Mouse (Mus musculus) forebrain, embryonic 12.5 days (tissue): ENCODE measurements at regions not wholly inside any gene's neighbourhood (a gene's known extent, or its start where the extent isn't known, plus 50 kb on each side); places are given as distances from the start of the nearest gene placed in this dataset.

Source experiments
- ATAC-seq: fragments of 200-750 bp; cut with Nextera tagmentation; 2 replicates; pipeline ENCODE4 v1.8.0; 2017; ENCODE audit warnings: moderate TSS enrichment; ENCODE audit not compliant: low FRiP score
- H3K27ac ChIP-seq: fragments of 300-500 bp; sonication (generic); 2 replicates; pipeline ENCODE4 v1.5.1; 2016; ENCODE audit warnings: mild to moderate bottlenecking
- H3K27me3 ChIP-seq: fragments of 300-500 bp; sonication (generic); 2 replicates; pipeline ENCODE4 v1.6.1; 2016; ENCODE audit warnings: mild to moderate bottlenecking
- H3K36me3 ChIP-seq: fragments of 300-500 bp; sonication (generic); replicated peaks from 2 replicates; pipeline ENCODE4 v1.6.1; 2016; ENCODE audit warnings: mild to moderate bottlenecking
- H3K4me1 ChIP-seq: fragments of 300-500 bp; sonication (generic); 2 replicates; pipeline ENCODE4 v1.6.1; 2016
- H3K4me2 ChIP-seq: fragments of 300-500 bp; sonication (generic); 2 replicates; pipeline ENCODE4 v1.6.1; 2016; ENCODE audit warnings: mild to moderate bottlenecking, moderate library complexity
- H3K4me3 ChIP-seq: fragments of 300-500 bp; sonication (generic); replicated peaks from 2 replicates; pipeline ENCODE4 v1.5.1; 2016; ENCODE audit warnings: mild to moderate bottlenecking
- H3K9ac ChIP-seq: fragments of 300-500 bp; sonication (generic); 2 replicates; pipeline ENCODE4 v1.6.1; 2016; ENCODE audit warnings: mild to moderate bottlenecking
- H3K9me3 ChIP-seq: fragments of 300-500 bp; sonication (generic); 2 replicates; pipeline ENCODE4 v1.6.1; 2016
- WGBS: fragments of 180-500 bp; shearing (Covaris S2); methylation state at CpG from one replicate; pipeline ENCODE4 v1.1.7; 2016; 5-methylcytosine and 5-hydroxymethylcytosine counted together

DNA sequence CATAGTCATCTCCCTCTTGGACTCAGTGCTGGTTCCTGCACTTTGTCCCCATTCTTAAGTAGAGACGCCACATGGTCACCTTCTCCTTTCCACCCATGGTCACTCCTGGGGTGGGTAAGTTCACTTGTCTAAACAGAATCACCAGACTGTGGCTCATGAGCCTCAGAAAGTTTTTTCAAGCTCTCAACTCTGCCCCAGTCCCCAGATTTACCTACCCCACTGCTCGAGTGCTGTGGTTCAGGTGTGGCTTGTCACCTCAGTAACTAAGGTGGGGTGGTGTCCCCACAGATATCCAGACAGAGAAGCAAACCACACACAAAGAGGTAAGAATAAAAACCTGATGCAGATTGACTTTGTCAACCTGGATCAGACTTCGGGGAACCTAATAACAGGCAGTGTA is 87.6 kb downstream of the Rpl10-ps3 start:
- no peaks in the 10 kb centered on the region; the same call in 1 of the 2 replicates for H3K4me1 ChIP-seq
- H3K27ac ChIP-seq, result no peak overlapping the region
- 87% methylated on average over 3 of the region's 3 CpGs for WGBS
- H3K36me3 ChIP-seq, result no peaks in the 10 kb centered on the region
- no peaks in the 10 kb centered on the region for H3K9me3 ChIP-seq
- no peak overlapping the region for H3K4me3 ChIP-seq
- no peak overlapping the region for H3K4me2 ChIP-seq
- no peaks in the 10 kb centered on the region for H3K27me3 ChIP-seq
- H3K9ac ChIP-seq, result no peak overlapping the region
- no peak for ATAC-seq

- peaks cover 40% of the 10 kb centered on the region for H3K4me1 ChIP-seq
- peak overlapping the region; percentile 77 for H3K27ac ChIP-seq
- no peak overlapping the region for H3K9ac ChIP-seq
- WGBS, result 33% methylated on average over 5 of the region's 5 CpGs
- H3K4me3 ChIP-seq, result no peak overlapping the region
- peak overlapping the region; percentile 15; the same call in 1 of the 2 replicates for H3K4me2 ChIP-seq
- peak; percentile 90 for ATAC-seq
- no peaks in the 10 kb centered on the region for H3K27me3 ChIP-seq
- no peaks in the 10 kb centered on the region for H3K36me3 ChIP-seq
- H3K9me3 ChIP-seq, result no peaks in the 10 kb centered on the region
These were observed 99.6 kb downstream of the Rpl10-ps3 start for GRCm38 (mm10) chr9:50244982-50245671.

- Histone ChIP-seq H3K4me2 (no peak overlapping the region), H3K27me3 (peaks cover 7% of the 10 kb centered on the region), H3K4me1 (peaks cover 44% of the 10 kb centered on the region), H3K4me3 (no peak overlapping the region), H3K9me3 (no peaks in the 10 kb centered on the region), H3K27ac (0 out of 2 replicates have a peak overlapping the region, but pooled peaks have one; percentile 61), H3K36me3 (no peaks in the 10 kb centered on the region), H3K9ac (no peak overlapping the region)
- peak; percentile 51; the same call in 1 of the 2 replicates for ATAC-seq
- WGBS, result 36% methylated on average over 8 of the region's 8 CpGs
These were observed 103.8 kb downstream of the Rpl10-ps3 start for GRCm38 (mm10) chr9:50240923-50241322.

DNA sequence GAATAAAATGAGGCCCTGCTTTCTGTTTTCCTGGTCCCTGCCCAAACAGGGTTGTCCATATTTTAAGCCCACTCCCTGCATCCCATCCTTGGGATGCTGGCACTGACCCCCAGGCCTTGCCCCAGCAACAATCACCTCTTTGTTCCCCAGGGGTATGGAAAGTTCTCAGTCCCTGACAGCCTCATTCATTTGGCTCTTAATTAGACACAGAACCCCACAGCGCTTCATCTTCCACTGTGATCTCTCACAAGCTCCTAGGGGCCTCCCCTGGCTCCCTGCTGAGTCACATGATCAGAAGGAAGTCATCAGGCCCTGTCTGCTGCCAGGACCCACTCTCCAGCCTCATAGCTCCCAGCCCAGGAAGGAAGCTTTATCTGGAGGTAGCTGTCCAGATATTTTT is 108.9 kb downstream of the Rpl10-ps3 start:
- Histone ChIP-seq H3K4me2 (no peak overlapping the region), H3K9me3 (no peaks in the 10 kb centered on the region), H3K4me3 (no peak overlapping the region), H3K36me3 (no peaks in the 10 kb centered on the region), H3K27me3 (peaks cover 7% of the 10 kb centered on the region), H3K27ac (peak overlapping the region; percentile 61), H3K9ac (no peak overlapping the region), H3K4me1 (peaks cover 30% of the 10 kb centered on the region)
- ATAC-seq, result peak; percentile 83
- WGBS, result 4% methylated on average over 1 of the region's 1 CpGs

- ATAC-seq, result no peak
- Histone ChIP-seq H3K4me3 (no peak overlapping the region), H3K4me1 (peaks cover 23% of the 10 kb centered on the region), H3K9me3 (no peaks in the 10 kb centered on the region), H3K4me2 (no peak overlapping the region), H3K9ac (no peak overlapping the region), H3K36me3 (no peaks in the 10 kb centered on the region), H3K27me3 (peaks cover 5% of the 10 kb centered on the region), H3K27ac (no peak overlapping the region)
- 90% methylated on average over 6 of the region's 6 CpGs for WGBS
These were observed 110.1 kb downstream of the Rpl10-ps3 start for GRCm38 (mm10) chr9:50234655-50235054.

DNA sequence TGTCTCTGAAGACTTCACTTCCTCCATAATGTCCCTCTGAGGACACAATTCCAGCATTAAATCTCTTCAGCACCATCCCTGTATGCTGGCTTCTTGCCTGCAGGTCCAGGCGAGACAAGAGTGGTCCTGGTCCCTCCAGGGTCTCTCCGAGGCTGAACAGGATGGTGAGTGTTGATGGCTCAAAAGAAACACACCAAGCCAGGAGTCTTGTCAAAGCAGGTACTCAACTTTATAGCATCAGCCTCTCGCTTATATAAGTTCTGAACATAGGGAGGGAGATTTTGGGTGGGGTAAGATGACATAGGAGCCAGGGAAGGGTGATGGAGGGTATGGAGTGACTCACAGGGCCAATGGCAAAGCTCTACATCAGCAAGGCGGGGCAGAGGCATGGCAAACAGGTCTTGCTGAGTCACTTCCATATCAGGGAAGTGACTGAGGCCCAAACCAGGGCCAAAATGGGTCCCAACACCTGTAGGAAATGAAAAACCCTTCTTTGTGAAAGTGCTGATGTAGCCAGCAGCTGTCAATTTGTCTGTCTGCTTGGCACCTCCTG is 111.7 kb downstream of the Rpl10-ps3 start:
- Histone ChIP-seq H3K9ac (no peak overlapping the region), H3K4me2 (no peak overlapping the region), H3K36me3 (no peaks in the 10 kb centered on the region), H3K27me3 (no peaks in the 10 kb centered on the region), H3K4me1 (peaks cover 23% of the 10 kb centered on the region), H3K27ac (no peak overlapping the region), H3K9me3 (no peaks in the 10 kb centered on the region), H3K4me3 (no peak overlapping the region)
- ATAC-seq, result no peak
- 85% methylated on average over 4 of the region's 4 CpGs for WGBS

DNA sequence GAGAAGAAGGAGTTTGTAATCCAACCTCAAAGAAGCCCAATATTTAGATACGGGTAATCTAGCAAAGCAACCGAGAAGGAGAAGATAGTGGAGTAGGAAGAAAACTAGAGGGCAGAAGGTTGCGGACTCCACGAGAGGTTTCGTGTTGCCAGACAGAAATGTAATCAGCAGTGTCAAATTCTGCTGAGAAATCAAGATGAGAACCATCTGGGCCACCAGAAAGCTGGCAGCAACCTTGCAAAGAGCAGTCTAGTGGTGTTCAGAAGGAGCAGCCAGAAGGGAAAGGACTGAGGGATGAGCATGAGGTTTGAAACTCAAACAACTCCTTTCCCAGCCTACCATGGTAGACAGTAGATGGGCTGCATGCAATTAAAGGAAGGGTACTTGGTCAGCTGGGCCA is 134.3 kb downstream of the Rpl10-ps3 start:
- Histone ChIP-seq H3K9ac (no peak overlapping the region), H3K36me3 (no peaks in the 10 kb centered on the region), H3K27ac (no peak overlapping the region), H3K9me3 (no peaks in the 10 kb centered on the region), H3K27me3 (no peaks in the 10 kb centered on the region), H3K4me1 (no peaks in the 10 kb centered on the region), H3K4me2 (no peak overlapping the region), H3K4me3 (no peak overlapping the region)
- WGBS, result 83% methylated on average over 5 of the region's 5 CpGs
- no peak for ATAC-seq

DNA sequence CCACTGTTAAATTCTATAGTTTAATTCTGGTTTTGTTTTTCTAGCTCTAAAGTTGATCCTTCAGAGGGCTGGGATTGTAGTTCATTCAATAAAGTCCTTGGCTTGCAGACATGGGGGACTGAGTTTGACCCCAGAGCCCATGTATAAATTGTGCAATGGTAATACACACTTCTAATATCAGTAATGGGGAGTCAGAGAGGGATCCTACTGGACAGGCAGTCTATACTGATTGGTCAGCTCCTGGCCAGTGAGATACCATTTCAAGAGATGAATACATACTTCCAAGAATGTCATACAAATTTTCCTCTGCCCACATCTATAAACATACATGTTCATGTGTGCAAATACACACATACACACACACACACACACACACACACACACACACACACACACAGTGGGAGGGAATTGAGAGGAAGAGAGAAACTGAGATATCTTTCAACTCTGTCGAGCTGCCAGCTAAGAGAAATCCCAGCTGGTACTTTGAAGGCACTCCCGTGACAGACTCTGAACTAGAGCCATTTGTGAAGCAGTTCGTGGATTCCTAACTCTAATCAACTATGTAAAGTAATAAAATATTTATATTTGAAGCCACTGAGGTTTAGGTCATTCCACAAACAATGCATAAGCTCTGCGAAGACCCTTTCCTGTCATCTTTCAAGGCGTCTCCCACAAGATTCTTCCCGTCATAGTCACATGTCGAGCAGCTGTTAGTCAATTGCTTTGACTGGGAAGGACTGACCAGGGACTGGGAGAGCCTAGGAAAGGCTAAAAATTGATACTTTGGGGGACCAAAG is 145.1 kb downstream of the Rpl10-ps3 start:
- H3K9me3 ChIP-seq, result no peaks in the 10 kb centered on the region
- H3K27ac ChIP-seq, result no peak overlapping the region
- H3K4me1 ChIP-seq, result no peaks in the 10 kb centered on the region
- no peak for ATAC-seq
- H3K4me3 ChIP-seq, result no peak overlapping the region
- H3K27me3 ChIP-seq, result no peaks in the 10 kb centered on the region
- no peaks in the 10 kb centered on the region for H3K36me3 ChIP-seq
- no peak overlapping the region for H3K4me2 ChIP-seq
- WGBS, result 90% methylated on average over 7 of the region's 7 CpGs
- no peak overlapping the region for H3K9ac ChIP-seq

- no peaks in the 10 kb centered on the region for H3K9me3 ChIP-seq
- WGBS, result 78% methylated on average over 5 of the region's 5 CpGs
- ATAC-seq, result no peak
These were observed 152.2 kb downstream of the Rpl10-ps3 start for GRCm38 (mm10) chr9:50192400-50193110.

GRCm38 (mm10) chr9:50191136-50191535 is 153.6 kb downstream of the Rpl10-ps3 start:
- peak; percentile 71; the same call in 1 of the 2 replicates for ATAC-seq

More at GRCm38 (mm10) chr9:50192400-50193110, 152.2 kb downstream of the Rpl10-ps3 start:
- no peak overlapping the region for H3K9ac ChIP-seq
- no peak overlapping the region for H3K4me3 ChIP-seq
- H3K27me3 ChIP-seq, result no peaks in the 10 kb centered on the region
- no peak overlapping the region for H3K4me2 ChIP-seq
- no peaks in the 10 kb centered on the region for H3K36me3 ChIP-seq
- no peak overlapping the region for H3K27ac ChIP-seq
- H3K4me1 ChIP-seq, result peaks cover 15% of the 10 kb centered on the region

DNA sequence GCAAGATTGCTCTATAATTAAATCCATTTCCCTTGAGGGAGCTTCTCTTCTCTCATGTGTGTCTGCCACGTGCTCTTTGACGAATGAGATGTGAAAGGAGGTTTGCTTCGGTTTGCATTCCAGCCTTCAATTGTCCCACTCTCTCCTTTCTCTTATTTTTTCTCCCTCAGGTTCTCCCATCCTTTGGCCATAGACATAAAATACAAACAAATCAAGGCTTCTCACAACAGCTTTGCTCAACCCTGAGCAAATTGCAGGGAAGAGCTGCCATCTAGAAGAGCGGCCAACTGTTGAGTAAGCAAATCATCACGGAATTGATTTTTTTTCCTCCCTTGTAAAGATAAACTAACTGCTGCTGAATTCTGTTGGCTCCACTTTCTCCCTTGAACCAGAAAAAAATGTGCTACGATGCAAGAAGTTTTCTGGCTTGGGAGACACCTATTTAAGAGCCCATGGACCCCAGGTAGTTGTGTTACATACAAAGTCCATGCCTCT is 156.1 kb downstream of the Rpl10-ps3 start:
- H3K27ac ChIP-seq, result no peak overlapping the region
- 88% methylated on average over 6 of the region's 6 CpGs for WGBS
- ATAC-seq, result no peak

More at GRCm38 (mm10) chr9:50191136-50191535, 153.6 kb downstream of the Rpl10-ps3 start:
- Histone ChIP-seq H3K27me3 (no peaks in the 10 kb centered on the region), H3K36me3 (no peaks in the 10 kb centered on the region), H3K4me2 (no peak overlapping the region), H3K9ac (no peak overlapping the region), H3K27ac (peak overlapping the region; percentile 2; the same call in 1 of the 2 replicates), H3K4me3 (no peak overlapping the region), H3K4me1 (peaks cover 15% of the 10 kb centered on the region), H3K9me3 (no peaks in the 10 kb centered on the region)
- WGBS, result 4% methylated on average over 3 of the region's 3 CpGs

GRCm38 (mm10) chr9:50181360-50181759 is 163.4 kb downstream of the Rpl10-ps3 start:
- Histone ChIP-seq H3K4me1 (no peaks in the 10 kb centered on the region), H3K4me3 (no peak overlapping the region), H3K9me3 (no peaks in the 10 kb centered on the region), H3K27ac (no peak overlapping the region), H3K4me2 (no peak overlapping the region), H3K27me3 (no peaks in the 10 kb centered on the region), H3K36me3 (no peaks in the 10 kb centered on the region), H3K9ac (no peak overlapping the region)
- no peak for ATAC-seq
- 77% methylated on average over 2 of the region's 2 CpGs for WGBS

More for the DNA sequence above, 156.1 kb downstream of the Rpl10-ps3 start:
- Histone ChIP-seq H3K9ac (no peak overlapping the region), H3K4me1 (peaks cover 15% of the 10 kb centered on the region), H3K36me3 (no peaks in the 10 kb centered on the region), H3K27me3 (no peaks in the 10 kb centered on the region), H3K4me3 (no peak overlapping the region), H3K9me3 (no peaks in the 10 kb centered on the region), H3K4me2 (no peak overlapping the region)
